Mouse (Mus musculus) heart, adult 11 months (tissue): ENCODE results near the gene Cfap298.

Source experiments
- DNase-seq: peaks from one replicate; pipeline ENCODE4 v3.0.0; 2022

The Cfap298 gene

DNA sequence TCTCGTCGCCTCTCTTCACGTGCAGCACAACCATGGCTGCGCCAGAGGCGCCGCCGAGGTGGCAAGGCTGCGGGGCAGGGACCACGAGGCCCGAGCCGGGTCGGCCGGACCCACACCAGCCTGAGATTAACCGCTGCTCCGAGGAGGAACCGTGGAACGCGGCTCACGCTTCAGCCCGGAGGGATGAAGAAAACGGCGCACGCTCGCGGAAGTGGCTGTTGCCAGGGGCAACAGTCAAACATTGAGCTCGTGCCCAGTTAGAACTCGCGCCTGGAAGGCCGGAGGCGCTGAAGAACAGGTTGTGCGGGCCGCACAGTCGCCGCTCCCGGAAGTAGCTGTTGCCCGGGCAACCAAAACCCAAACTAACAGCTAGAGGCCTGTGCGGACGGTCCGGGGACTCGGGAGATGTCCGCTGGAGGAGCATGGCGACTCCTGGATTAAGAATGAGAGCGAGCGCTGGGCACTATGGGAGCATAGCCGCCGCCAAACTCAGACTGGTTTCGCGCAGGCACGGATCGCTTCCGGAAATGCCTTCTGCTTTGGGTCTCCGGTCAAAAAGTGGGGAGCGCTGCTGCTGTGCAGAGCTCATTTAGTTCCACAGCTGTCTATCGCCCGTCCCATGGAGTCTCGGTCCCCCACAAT lies at the start of gene Cfap298:
Cfap298 (minus strand) TSS at position 428 of the 642 bp plus-strand sequence.
- DNase-seq = peak; percentile 99

DNA sequence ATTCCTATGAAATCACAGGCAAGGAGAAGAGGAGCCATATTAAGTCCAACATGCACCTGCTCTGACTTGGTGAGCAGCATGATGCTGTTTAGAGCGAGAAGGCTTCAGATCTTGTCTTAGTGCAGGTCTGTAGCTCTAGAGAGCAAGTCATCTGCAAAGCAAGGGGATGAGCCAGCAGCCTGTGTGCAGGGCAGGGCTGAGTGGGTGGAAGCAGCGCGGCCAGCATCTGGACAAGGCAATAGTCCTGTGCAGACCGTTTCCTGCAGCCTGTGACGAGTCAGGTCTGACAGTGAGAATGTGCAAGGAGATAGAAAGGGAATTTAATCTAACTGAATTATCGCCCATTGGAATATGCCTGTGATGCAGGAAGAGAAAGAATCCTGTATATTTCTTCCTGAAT lies 36.1 kb upstream of the Cfap298 start:
- no peak for DNase-seq

DNA sequence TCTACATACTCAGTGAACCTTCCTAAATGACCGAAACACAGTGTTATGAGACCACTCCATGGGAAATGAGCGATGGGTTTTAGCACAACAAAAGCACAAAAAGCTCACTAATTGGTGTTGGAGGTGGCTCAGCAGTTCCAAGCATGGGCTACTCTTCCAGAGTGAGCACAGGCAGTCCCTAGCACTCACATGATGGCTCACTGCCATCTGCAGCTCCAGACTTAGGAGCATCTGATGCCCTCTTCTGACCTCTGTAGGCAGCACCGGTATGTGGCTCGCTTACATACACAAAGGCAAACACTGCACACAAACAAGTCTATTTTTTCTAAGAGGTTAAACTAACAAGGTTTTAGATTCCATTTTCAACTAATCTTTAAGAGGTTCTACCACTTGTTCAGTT lies 31.3 kb upstream of the Cfap298 start:
- peak; percentile 64 for DNase-seq

DNA sequence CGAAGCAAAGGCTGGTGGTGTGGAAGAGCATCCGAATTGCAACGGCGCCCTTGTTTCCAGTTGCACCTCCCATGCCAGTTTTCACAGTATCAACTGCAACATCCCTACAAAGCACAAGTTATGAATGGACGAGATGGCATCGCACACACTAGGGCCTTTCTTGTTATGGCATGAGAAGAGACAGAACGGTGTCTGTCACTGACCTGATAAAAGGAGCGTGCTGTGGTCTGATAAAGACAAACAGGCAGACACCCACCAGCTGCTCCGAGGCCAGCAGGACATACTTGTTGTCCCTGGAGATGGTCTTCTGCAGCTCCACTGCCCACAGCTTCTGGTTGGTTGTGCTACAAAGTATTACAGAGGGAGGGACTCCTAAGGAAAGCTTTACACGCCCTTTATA lies 29.4 kb upstream of the Cfap298 start:
- DNase-seq = no peak

DNA sequence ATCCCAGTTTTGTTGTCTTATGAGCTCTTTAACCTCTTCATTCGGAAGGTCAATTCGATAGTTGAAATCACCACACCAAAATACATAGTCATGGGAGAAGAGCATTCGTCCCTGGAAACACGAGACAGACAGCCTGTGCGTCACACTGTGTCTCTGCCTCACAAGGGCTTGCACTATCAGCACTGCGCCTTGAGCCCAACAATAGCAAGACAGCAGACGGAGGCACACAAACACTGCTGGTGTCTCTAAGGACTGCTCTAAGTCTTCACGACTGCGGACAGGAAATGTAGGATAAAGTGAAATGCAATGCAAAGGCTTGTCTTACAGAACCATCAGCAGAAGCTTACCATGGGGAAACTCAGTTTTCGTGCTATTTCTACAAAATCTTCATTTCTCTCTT lies 29.0 kb upstream of the Cfap298 start:
- DNase-seq = no peak

DNA sequence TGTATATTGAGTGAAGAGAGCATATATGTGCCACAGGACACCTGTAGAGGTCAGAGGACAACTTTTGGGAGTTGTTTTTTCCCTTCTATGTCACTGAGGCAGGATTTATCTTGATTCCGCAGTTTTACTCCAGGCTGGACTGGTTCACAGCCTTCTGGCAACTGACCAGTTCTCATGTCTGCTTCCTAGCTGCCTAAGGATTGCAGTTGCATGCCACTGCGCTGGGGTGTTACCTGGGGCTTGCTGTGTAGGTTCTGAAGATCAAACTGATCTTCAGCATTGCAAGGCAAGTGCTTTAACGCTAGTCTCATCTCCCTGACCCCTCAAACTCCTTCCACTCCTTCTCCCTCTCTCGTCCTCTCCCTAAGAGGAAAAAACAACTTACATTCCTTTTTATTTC lies 28.3 kb upstream of the Cfap298 start:
- DNase-seq = peak; percentile 79

DNA sequence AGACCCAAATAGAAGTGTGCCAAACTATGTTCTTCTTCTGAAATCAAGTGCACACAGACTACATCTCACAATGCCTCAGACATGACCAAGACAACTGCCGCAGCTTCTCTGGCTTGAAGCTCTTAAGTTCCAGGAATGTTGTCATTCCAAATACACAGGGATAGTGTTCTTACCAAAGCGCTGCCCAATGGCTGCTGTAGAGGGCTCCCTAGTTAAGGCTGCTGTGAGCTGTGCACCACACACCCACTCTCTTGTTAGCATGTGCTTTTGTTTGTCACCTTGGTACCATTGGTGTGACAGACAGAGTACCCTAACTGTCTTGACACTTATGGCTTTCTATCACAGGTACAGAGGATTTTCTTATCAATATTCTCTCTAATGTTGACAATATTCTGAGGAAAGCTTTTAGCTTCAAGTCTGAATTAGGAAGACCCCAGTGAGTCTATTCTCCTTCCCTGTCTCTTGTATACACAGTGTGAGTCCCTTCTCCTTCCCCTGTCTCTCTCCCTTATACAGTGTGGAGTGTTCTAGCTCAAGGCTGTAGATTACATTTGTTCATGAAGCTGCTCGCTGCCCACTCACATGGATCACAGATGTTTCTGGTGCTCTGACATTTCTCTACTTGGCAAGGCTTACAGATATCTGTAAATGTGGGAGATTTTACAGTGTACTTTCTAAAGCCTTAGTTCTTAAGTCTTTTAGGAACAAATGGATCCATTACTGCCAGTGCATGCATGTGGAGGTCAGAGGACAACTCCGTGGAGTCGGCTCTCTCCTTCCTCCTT lies 23.6 kb upstream of the Cfap298 start:
- peak; percentile 71 for DNase-seq

DNA sequence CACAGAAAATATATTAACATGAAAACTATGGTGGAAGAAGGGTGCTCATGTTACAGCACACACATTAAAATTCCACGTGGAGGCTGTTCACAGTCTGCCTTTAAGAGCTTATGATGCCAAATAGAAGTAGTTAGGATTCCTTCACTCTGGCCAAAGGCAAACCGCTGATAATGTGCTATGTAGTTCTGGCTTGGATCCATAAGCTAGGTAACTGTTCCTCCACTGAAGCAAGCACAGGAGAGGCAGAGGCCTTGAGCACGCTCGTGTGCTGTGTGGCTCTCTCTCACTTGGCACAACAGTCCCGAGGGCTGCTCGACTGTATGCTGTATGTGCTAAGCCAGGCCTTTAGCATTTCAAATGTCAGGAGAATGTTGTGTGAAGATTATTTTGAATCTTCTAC lies 20.6 kb upstream of the Cfap298 start:
- DNase-seq = peak; percentile 69

DNA sequence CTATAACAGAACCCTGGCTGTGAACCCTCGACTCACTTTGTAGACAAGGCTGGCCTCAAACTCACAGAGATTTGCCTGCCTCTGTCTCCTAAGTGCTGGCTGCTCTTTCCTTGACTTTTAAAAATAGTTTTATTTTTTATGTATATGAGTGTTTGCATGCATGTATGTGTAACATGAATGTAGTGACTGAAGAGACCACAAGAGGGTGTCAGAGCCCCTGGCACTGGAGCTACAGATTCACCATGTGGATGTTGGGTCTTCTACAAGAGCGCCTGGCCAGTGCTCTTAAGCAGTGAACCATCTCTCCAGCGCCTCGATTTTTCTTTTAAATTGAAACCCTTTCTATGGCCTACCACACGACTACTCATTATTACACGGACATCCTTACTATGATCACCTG lies 18.9 kb upstream of the Cfap298 start:
- peak; percentile 21 for DNase-seq

DNA sequence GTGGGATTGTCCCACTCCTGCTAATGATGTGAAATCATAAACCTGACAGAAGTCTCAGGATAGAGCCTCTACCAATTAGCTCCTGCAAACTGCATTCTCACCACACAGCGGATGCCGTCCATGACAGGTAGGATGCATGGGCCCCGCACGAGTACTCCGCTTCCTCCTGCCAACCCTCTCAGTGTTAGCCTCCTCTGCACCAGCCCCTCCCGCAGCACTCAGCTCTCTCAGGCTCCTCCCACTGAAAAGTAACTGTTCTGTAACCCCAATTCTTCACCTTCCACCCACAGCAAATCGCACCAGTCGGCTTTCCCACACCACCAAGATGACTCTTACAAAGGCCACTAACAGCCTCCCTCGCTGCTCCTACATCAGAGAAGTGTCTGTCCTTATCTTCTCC lies 18.2 kb upstream of the Cfap298 start:
- peak; percentile 72 for DNase-seq

DNA sequence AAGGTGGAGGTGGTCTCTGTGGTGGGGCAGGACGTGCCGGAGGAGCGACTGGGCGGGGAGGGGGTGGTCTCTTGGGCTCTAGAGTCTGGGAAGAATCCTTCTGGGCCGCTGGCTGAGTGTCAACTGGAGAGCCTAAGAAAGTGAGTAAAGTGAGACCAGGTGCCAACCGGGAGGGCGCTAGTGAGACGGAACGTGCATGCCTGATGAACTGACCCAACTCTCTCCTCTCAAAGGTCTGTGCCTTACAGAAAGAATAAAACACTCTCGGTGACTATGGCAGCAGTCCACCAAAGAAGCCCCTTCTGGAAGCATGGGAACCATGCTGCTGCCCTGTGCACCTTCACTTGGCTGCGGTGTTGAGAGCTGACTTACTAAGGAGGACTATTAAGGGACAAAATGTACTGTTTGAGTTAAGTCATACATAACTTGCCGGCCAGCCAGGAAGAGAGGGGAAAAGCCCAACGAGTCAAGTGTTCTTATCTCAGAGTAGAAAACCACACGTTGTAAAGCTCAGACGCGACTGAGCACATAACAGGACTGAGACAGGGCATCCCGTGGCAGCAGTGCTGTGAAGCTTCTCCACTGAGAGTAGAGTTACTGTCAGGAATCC lies 15.5 kb upstream of the Cfap298 start:
- DNase-seq = peak; percentile 71

DNA sequence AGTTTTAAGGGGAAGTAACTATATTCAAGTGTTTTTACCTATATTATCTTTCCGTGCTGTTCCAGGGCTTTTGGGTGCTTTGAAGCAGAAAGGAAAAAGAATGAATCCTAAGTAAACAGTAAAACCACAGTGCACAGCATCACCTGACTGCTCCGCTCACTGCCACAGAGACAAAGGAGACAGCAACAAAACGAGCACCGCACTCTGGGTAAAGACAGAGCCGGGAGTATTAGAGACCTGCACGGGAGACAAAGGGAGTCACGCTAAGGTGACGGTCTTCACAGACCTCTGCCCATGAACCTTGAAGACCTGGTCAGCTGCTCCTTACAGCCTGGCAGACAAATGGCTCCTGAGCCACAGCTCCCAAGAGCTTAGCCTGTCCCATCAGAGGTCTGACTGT lies 12.1 kb upstream of the Cfap298 start:
- peak; percentile 77 for DNase-seq

DNA sequence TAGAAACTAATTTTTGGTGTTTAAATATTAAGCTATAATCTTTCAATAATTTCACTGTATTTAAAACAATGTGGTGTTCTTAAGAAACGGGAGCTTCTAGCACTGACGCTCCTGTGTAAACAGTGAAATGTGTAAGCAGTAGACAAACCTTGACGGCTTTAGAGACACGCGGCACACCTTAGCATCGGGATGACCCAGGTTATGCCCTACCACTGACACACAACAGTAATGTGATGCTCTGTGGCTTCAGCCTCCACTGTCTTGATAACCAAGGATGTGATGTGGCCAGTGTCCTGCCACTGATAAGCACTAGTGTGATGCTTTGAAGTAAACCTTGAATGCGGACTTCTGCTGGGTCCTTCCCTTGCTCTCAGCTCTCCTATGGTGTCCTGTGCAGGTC lies 6.3 kb upstream of the Cfap298 start:
- peak; percentile 53 for DNase-seq

DNA sequence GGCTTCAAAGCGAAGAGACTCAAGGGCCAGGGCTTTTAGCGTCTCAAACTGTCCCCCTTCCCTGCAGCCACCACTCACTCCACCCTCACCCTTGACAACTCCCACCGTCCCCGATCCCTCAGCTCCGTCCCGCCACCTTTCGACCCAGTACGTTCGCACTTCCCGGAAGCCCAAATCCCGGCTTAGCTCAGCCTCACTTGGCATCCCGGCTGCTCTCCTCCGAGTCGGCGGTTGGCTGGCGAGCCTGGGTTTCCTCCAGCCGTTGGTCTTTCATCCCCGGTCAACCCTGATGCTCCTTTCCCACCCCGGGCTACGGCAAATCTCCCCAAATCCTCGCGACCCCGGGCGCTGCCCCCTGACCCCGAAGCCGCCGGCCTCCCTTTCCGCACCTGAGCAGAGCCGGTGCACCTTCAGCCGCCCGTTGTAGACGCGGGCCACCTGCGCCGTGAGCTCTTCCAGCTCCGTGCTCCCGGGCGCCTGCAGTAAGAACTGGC lies 674 bp downstream of the Cfap298 start:
- DNase-seq = peak; percentile 98

DNA sequence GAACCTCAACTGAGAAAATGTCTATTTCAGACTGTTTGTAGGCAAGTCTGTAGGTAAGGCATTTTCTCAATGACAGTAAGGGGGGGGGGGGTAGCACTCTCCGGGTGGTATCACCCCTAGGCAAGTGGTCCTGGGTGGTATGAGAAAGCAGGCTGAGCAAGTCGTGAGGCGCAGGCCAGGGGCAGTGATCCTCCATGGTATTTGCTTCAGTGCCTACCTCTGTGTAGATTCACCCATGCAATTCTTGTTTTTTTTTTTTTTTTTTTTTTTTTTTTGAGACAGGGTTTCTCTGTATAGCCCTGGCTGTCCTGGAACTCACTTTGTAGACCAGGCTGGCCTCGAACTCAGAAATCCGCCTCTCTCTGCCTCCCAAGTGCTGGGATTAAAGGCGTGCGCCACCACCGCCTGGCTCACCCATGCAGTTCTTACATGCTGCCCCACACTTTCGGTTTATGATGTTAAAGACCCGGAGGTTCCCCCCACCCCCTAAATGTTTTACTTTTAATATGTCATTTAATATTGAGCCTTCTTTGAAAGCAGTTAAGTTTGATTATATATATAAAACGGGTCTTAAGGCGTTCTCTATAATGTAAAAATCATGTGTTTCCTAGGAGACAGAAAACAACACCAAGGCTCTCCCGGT lies 1.3 kb downstream of the Cfap298 start:
- DNase-seq = peak; percentile 85

DNA sequence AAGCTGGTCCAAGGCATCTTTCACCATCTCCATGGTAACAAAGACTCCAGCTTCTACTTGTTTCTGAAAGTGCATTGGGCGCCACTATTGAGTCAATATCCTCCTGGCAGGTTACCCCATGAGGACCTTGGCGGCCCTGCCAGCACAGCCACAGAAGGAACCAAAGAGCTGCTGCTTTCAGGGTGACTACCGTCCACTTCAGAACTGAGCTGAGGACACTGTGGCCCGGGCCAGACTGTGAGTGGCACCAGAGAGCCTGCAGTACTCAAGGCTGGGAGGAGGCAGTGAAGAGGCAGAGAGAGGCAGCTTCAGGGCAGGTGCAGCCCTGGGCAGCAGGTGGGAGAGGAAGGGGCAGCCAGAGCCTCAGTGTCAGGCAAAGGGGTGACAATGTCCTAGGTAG lies 7.5 kb downstream of the Cfap298 start:
- peak; percentile 83 for DNase-seq

DNA sequence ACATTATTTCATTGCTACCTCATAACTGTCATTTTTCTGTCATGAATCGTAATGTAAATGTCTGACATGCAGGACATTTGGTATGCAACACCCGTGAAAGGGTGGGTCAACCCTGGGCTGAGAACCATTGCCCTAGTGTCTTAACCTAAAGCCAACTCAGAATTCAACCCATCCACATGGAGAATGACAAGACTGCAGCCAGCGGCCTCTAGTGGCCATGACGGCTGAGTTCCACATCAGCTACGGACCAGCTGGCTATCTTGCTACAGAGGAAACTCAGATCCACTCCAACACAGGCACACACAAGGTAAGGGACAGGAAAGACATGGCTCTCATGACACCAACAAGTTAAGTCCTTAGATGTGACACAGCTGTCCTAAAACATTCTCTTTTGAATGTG lies 9.5 kb downstream of the Cfap298 start:
- peak; percentile 94 for DNase-seq

DNA sequence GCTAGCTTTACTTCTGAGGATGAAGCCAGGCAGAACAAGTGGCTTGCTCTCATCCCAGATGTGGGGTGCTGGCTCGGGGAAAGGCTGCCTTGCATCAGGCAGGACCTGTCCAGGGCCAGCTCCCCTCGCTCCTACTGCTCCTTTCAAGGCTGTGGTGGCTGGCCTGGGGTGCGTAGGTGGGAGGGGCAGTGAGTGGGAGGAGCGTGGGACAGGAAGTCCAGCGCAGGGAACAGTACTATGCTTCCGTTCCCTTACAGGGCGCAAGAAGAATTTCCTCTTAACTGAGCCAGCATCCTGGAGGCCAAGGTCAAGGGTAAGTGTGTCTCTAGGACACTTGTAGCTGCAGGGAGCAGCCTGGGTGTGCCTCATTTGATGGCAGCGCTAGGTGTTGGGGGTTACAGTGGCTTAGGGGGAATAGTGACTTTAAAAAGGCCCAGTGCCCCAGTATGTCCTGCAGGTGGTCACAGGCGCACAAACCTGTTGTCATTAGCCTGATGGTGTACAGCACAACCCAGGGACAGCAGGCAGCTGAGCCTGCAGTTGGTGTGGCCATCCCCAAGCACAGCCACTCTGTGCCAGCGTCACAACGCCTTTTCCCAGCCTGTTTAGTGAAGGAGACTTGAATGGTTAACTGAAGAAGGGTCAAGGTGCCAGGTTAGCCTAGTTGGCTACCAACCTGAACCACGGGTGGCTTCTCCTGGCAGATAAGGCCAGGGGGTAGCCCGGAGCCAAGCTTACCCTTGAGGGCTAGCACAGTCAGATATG lies 10.1 kb downstream of the Cfap298 start:
- DNase-seq = peak; percentile 96

DNA sequence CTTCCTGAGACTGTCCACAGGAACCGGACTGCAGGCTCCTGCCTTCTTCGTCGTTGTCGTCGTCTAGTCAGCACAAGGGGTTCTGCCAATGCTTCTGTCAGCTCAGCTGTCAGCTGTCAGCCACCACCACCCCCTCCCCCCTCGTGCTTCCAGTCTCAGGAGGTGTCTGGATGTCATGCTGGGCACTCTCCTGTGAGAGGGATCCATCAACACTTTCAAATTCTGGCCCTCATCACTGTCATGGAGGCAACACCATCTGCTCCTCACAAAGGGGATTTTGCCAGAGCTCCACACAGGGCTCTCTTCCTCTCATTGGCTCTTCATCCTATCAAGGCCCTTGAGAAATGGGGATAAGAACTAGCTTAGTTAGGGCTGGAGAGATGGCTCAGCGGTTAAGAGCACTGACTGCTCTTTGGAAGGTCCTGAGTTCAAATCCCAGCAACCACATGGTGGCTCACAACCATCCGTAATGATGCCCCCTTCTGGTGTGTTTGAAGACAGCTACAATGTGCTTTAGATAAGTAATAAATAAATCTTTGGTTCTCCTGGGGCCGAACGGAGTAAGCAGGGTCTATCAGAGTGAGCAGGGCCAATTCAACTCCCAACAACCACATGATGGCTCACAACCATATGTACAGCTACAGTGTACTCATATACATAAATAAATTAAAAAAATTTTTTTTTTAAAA lies 13.3 kb downstream of the Cfap298 start:
- DNase-seq = peak; percentile 98

DNA sequence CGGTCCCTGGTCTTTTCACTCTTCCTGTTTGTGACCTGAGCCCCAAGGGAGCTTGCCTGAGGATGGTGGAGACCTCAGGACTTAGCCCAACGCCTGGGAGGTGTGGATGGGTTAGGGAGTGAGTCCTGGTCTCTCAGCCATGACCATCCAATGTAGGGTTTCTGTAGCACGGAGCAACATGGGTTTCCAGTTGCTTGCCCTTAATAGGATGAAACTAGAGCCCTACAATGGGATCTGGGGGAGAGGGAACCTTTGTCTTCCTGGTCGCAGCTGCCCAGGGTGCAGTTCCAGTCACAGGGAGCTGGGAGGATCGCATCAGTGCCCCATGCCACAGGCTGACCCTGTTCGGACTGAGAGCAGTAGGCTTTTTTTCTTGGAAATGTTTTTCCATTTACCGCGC lies 17.8 kb downstream of the Cfap298 start:
- DNase-seq = no peak

DNA sequence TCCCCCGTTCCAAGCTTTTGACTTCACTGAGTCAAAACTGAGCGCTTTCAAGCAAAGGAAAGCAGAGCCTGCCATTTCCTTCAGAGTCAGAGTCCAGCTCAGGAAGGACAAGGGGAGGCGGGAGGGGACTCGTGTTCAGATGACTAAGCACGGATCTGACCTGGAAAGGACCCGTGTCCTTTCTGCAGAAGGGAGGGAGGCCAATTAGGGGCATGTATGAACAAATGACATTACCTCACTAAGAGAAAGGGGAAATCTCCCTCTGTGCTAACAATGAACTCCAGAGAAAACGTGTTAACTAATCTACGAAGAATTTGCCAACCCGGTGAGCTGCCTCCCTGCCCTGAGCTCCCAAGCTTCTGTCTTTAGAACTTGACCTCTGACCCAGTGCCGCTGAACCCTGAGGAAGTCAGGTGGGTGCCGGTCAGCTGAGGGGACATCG lies 18.9 kb downstream of the Cfap298 start:
- DNase-seq = peak; percentile 97

DNA sequence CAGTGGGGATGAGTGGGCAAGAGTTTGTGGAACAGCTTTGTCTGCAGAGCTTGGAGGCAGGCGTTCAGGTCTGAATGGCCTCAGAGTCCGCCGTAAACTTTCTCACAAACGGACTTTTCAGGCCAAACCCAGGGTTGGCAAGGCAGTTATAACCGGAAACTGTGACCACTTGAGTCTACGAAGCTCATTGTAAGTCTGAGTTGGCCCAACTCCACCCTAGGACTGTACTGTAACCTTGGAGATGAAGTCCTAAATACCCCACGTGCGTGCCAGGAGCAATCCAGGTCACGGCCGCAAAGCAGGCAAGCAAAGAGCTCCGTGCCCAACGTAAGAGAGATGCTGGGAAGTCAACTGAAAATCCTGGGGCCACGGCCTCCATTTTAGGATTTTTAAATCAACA lies 23.1 kb downstream of the Cfap298 start:
- peak; percentile 94 for DNase-seq
